Mouse (Mus musculus): ENCODE measurements at regions not wholly inside any gene's neighbourhood (a gene's known extent, or its start where the extent isn't known, plus 50 kb on each side); places are given as distances from the start of the nearest gene placed in this dataset.

DNA sequence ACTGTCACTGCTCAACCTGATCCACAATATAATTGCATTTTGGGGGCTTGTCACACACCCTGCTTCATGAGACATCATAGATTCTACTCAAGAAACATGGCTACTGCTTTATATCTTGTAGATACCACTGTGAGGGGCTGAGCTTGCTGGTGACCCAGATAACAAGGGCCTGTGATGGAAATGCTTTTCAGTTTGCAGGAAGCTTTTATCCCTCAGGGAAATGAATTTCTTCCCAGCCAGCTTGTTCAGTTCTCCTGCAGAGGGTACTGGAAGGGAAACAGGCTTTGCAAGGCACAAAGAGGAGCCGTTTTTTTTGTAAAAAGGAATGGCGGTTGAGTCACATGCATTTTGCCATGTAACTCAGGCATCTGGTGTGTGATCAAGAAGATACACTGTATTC, 218.8 kb upstream of the Krr1 start:
- ATAC-seq (ENCODE audit: low FRiP score) (no peak), DNase-seq (ENCODE audit: low spot score) (no peak)
- H3K9ac ChIP-seq, result no peak overlapping the region
- WGBS, result 86% methylated on average over 2 of the region's 2 CpGs
- no peak overlapping the region for H3K27ac ChIP-seq
- no peaks in the 10 kb centered on the region for H3K27me3 ChIP-seq (ENCODE audit: control insufficient read depth, insufficient read depth, low read length)
- 0 out of 2 replicates have a peak, but pooled peaks cover 3% of the 10 kb centered on the region for H3K4me1 ChIP-seq (replicated peaks; ENCODE audit: control insufficient read depth, insufficient read depth, low read length)
- no peaks in the 10 kb centered on the region for H3K9me3 ChIP-seq (ENCODE audit: control insufficient read depth, low read length)
- no peaks in the 10 kb centered on the region for H3K36me3 ChIP-seq (replicated peaks; ENCODE audit: control insufficient read depth, insufficient read depth)
- H3K4me2 ChIP-seq (replicated peaks), result no peak overlapping the region
- H3K4me3 ChIP-seq (replicated peaks; ENCODE audit: low read length), result no peak overlapping the region

DNA sequence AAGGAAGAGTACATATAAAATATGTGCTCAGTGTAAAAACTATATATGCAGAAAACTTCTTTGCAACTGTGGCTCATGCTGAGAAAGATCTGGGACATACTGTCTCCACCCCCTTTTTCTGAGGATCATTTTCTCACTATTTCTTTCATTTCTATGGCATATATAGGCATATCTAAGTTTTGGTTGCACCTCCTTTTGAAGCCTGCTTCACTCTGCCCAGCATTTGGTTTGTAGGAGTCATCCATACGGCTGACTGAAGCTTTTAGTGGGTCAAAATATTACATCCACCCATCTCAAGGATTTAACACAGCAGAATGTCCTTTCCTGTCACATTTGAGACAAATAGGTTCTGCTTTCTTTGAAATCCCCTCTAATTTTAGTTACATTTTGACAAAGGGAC, 216.5 kb upstream of the Krr1 start:
- no peak overlapping the region for H3K27ac ChIP-seq
- H3K4me2 ChIP-seq (replicated peaks), result no peak overlapping the region
- no peaks in the 10 kb centered on the region for H3K27me3 ChIP-seq (ENCODE audit: control insufficient read depth, insufficient read depth, low read length)
- H3K4me1 ChIP-seq (replicated peaks; ENCODE audit: control insufficient read depth, insufficient read depth, low read length), result no peaks in the 10 kb centered on the region
- H3K36me3 ChIP-seq (replicated peaks; ENCODE audit: control insufficient read depth, insufficient read depth), result no peaks in the 10 kb centered on the region
- DNase-seq (ENCODE audit: low spot score) (no peak), ATAC-seq (ENCODE audit: low FRiP score) (no peak)
- H3K4me3 ChIP-seq (replicated peaks; ENCODE audit: low read length), result no peak overlapping the region
- 83% methylated on average over 1 of the region's 1 CpGs for WGBS
- H3K9me3 ChIP-seq (ENCODE audit: control insufficient read depth, low read length), result no peaks in the 10 kb centered on the region
- no peak overlapping the region for H3K9ac ChIP-seq

DNA sequence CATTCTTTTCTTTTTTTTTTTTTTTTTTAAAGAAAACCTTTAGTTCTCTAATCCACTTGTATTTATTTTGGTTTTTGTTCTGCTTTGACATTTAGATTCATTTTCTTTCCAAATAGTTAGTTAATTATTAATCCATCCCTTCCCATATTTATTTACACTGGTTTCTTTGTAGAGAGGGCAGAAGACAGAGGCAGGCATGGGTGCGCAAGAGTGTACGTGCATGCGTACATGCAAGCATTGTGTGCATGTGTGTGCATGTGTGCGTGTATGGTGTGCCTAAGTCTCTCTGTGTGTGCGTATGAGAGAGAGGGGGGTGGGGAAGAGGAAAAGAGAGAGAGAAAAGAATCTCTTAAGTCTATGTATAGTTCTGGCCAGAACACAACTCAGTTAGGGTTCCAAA, 215.9 kb upstream of the Krr1 start:
- H3K4me1 ChIP-seq (replicated peaks; ENCODE audit: control insufficient read depth, insufficient read depth, low read length), result no peaks in the 10 kb centered on the region
- ATAC-seq (ENCODE audit: low FRiP score), result no peak
- H3K9ac ChIP-seq, result no peak overlapping the region
- WGBS, result 93% methylated on average over 5 of the region's 5 CpGs
- H3K27ac ChIP-seq, result no peak overlapping the region
- H3K4me2 ChIP-seq (replicated peaks), result no peak overlapping the region
- no peaks in the 10 kb centered on the region for H3K27me3 ChIP-seq (ENCODE audit: control insufficient read depth, insufficient read depth, low read length)
- H3K4me3 ChIP-seq (replicated peaks; ENCODE audit: low read length), result no peak overlapping the region
- no peaks in the 10 kb centered on the region for H3K9me3 ChIP-seq (ENCODE audit: control insufficient read depth, low read length)
- no peak for DNase-seq (ENCODE audit: low spot score)
- no peaks in the 10 kb centered on the region for H3K36me3 ChIP-seq (replicated peaks; ENCODE audit: control insufficient read depth, insufficient read depth)

DNA sequence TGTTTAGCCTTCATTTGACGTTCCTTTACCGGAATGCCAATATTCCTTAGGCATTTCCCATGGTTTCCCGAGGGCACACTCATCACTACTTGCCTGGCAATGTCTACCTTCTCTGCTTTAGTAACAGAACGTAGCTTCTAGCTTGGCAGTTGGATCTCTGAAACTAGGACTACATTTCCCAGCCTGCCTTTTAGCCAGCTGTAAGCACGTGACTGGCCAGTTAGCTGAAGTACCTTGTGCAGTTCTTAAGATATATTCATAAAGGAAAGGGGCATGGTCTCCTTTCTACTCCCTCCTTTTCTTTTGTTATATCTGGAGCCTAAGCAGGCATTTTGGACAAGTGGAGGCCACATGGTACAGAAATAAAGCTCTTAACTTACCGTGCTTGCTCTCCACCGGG, 214.8 kb upstream of the Krr1 start:
- 81% methylated on average over 7 of the region's 7 CpGs for whole genome bisulfite sequencing
- Histone ChIP-seq H3K4me2 (replicated peaks) (no peak overlapping the region), H3K4me3 (replicated peaks; ENCODE audit: low read length) (no peak overlapping the region), H3K9me3 (ENCODE audit: control insufficient read depth, low read length) (no peaks in the 10 kb centered on the region), H3K4me1 (replicated peaks; ENCODE audit: control insufficient read depth, insufficient read depth, low read length) (no peaks in the 10 kb centered on the region), H3K27ac (no peak overlapping the region), H3K9ac (no peak overlapping the region), H3K36me3 (replicated peaks; ENCODE audit: control insufficient read depth, insufficient read depth) (no peaks in the 10 kb centered on the region), H3K27me3 (ENCODE audit: control insufficient read depth, insufficient read depth, low read length) (no peaks in the 10 kb centered on the region)
- no peak for ATAC-seq (ENCODE audit: low FRiP score)
- no peak for DNase-seq (ENCODE audit: low spot score)

DNA sequence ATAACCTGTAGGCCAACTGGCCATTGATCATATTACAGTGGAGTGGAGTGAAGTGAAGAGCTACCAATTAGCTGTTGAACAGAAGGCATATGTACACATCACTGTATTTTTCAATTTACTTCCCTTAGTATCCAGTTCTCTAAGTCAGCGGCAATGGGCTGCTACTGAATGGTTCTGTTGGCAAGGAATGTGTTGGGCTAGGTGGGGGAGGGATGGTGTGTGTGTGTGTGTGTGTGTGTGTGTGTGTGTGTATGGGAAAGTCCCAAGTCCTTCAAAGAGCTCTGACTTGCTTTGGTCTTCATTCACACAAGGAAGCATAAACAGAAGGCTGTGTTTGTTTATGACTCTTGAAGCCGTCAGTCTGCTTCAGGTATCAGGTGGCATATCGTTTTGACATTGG, 213.0 kb upstream of the Krr1 start:
- H3K27me3 ChIP-seq (ENCODE audit: control insufficient read depth, insufficient read depth, low read length), result no peaks in the 10 kb centered on the region
- H3K9ac ChIP-seq, result no peak overlapping the region
- ATAC-seq (ENCODE audit: low FRiP score) (no peak), DNase-seq (ENCODE audit: low spot score) (no peak)
- WGBS, result 89% methylated on average over 3 of the region's 3 CpGs
- no peaks in the 10 kb centered on the region for H3K9me3 ChIP-seq (ENCODE audit: control insufficient read depth, low read length)
- H3K36me3 ChIP-seq (replicated peaks; ENCODE audit: control insufficient read depth, insufficient read depth), result no peaks in the 10 kb centered on the region
- no peak overlapping the region for H3K4me3 ChIP-seq (replicated peaks; ENCODE audit: low read length)
- no peak overlapping the region for H3K27ac ChIP-seq
- H3K4me2 ChIP-seq (replicated peaks), result no peak overlapping the region
- no peaks in the 10 kb centered on the region for H3K4me1 ChIP-seq (replicated peaks; ENCODE audit: control insufficient read depth, insufficient read depth, low read length)

DNA sequence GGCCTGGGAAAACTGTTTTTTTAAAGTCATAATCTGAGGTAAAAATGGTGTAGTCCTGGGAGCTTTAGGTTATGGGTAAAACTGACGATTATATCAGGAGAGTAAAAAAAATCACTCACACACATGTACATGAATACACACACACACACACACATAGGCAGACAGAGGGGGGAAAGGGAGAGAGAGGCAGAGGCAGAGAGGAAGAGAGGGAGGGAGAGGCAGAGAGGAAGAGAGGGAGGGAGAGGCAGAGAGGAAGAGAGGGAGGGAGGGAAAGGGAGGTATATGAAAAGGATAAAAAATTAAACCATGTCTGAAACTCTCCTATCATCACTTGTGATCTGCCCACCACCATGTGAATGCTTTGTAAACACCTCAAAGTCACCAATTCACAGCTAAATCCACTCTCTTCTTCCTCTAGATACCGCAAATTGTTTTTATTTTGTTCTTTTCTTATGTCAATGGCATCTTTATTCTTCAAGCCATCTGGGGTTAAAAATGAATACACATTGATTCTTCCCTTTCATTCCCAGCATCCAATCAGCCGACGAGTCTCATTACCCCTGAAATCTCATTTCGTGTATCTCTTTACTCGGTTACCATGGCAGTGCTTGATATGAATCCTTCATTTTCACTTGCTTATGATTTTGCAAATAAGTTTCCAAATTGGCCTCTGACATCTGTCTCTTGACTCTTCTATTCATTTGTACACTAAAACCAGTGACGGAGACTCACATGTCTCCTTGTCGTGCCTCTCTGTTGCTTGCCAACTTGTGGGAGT, 209.5 kb upstream of the Krr1 start:
- no peaks in the 10 kb centered on the region for H3K9me3 ChIP-seq (ENCODE audit: control insufficient read depth, low read length)
- DNase-seq (ENCODE audit: low spot score) (no peak), ATAC-seq (ENCODE audit: low FRiP score) (no peak)
- H3K36me3 ChIP-seq (replicated peaks; ENCODE audit: control insufficient read depth, insufficient read depth), result no peaks in the 10 kb centered on the region
- H3K27me3 ChIP-seq (ENCODE audit: control insufficient read depth, insufficient read depth, low read length), result no peaks in the 10 kb centered on the region
- no peaks in the 10 kb centered on the region for H3K4me1 ChIP-seq (replicated peaks; ENCODE audit: control insufficient read depth, insufficient read depth, low read length)
- no peak overlapping the region for H3K9ac ChIP-seq
- no peak overlapping the region for H3K4me3 ChIP-seq (replicated peaks; ENCODE audit: low read length)
- no peak overlapping the region for H3K27ac ChIP-seq
- H3K4me2 ChIP-seq (replicated peaks), result no peak overlapping the region
- WGBS, result 74% methylated on average over 8 of the region's 8 CpGs

DNA sequence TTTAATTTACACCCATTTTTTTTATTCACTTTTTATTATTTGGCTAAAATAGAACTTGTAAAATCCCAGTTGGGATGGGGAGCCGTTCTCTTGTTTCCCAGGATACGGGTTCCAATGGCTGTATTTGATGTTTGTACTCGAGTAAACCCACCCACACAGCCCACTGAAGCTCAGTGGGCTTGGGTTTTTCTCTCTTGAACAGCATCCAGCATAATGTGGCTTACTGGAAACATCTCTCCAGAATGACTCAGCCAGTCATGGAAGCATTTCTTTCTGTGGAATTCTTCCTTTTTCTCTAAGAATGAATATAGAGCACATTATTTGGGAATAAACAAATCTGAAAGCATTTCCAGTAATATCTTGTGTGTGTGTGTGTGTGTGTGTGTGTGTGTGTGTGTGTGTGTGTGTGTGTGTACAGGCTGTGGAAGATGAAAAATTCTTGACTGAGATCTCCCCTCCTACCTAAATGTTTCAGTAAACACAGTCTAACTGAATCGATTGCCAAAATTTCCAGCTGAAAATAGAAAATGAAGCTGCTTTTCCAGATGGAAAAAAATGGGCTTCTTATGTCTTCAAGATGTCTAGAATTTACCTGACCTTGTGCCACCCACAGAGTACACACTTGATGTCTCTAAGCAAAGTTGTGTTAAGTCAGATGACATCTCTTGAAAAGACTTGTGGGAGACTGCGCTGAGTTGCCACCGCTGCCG, 205.3 kb upstream of the Krr1 start:
- DNase-seq (ENCODE audit: low spot score), result no peak
- no peak overlapping the region for H3K4me2 ChIP-seq (replicated peaks)
- no peak for ATAC-seq (ENCODE audit: low FRiP score)
- H3K4me1 ChIP-seq (replicated peaks; ENCODE audit: control insufficient read depth, insufficient read depth, low read length), result no peaks in the 10 kb centered on the region
- H3K27ac ChIP-seq, result no peak overlapping the region
- no peaks in the 10 kb centered on the region for H3K9me3 ChIP-seq (ENCODE audit: control insufficient read depth, low read length)
- no peaks in the 10 kb centered on the region for H3K27me3 ChIP-seq (ENCODE audit: control insufficient read depth, insufficient read depth, low read length)
- 89% methylated on average over 7 of the region's 7 CpGs for WGBS
- H3K4me3 ChIP-seq (replicated peaks; ENCODE audit: low read length), result no peak overlapping the region
- H3K36me3 ChIP-seq (replicated peaks; ENCODE audit: control insufficient read depth, insufficient read depth), result no peaks in the 10 kb centered on the region
- H3K9ac ChIP-seq, result no peak overlapping the region

DNA sequence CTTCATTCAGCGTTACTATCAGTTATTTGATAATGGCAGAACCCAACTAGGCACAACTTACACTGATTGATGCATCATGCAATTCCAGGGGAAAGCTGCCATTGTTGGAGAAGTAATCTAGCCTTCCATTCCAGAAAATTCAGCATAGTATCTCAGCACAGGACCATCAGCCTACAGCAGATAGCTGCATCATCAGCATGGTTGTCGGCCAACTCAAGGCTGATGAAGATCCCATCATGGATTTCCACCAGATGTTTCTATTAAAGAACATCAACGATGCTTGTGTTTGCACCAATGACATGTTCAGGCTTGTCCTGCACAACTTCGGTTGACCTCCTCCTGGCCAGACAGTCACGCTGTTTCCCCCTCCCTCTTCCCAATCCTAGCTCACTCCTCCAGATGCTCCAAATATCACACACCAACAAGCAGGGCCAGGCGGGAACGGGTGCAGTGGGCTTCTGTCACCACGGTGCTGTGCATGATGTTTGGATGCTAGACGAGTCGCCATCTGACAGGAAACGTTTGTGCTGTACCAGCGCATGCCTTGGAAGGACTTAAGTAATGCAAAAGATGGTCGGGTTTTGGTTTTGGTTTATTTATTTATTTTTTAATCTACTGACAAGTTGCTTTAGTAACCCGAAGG, 204.5 kb upstream of the Krr1 start:
- Histone ChIP-seq H3K4me3 (replicated peaks; ENCODE audit: low read length) (no peak overlapping the region), H3K9ac (no peak overlapping the region), H3K27me3 (ENCODE audit: control insufficient read depth, insufficient read depth, low read length) (no peaks in the 10 kb centered on the region), H3K4me2 (replicated peaks) (no peak overlapping the region), H3K9me3 (ENCODE audit: control insufficient read depth, low read length) (no peaks in the 10 kb centered on the region), H3K4me1 (replicated peaks; ENCODE audit: control insufficient read depth, insufficient read depth, low read length) (no peaks in the 10 kb centered on the region), H3K27ac (no peak overlapping the region), H3K36me3 (replicated peaks; ENCODE audit: control insufficient read depth, insufficient read depth) (no peaks in the 10 kb centered on the region)
- ATAC-seq (ENCODE audit: low FRiP score) (no peak), DNase-seq (ENCODE audit: low spot score) (no peak)
- 89% methylated on average over 14 of the region's 14 CpGs for WGBS

DNA sequence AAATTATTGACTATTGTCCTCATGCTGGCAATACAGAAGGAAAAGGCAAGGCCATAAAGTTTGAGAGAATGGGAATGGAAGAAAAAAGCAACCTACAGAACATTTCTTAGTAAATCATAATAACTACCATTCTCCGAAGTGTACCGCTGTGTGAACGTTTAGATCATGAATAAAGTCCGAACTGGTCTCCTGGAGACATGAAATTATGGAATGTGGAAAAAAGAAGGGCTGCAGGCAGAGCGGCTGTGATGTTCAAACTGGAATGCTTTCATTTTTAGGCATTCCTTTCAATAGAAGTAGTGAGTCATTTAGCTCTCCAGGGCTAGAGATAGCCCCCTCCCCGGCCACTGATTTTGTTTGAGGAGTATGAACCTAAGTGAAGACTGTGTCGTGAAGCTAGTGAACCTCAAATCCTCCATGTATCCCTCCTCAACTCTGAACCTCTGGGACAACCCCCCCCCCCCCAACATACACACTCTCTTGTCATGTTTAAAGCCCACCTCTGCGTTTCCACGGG, 202.9 kb upstream of the Krr1 start:
- DNase-seq (ENCODE audit: low spot score), result no peak
- no peaks in the 10 kb centered on the region for H3K27me3 ChIP-seq (ENCODE audit: control insufficient read depth, insufficient read depth, low read length)
- no peak overlapping the region for H3K27ac ChIP-seq
- H3K9me3 ChIP-seq (ENCODE audit: control insufficient read depth, low read length), result no peaks in the 10 kb centered on the region
- WGBS, result 78% methylated on average over 9 of the region's 9 CpGs
- H3K9ac ChIP-seq, result no peak overlapping the region
- ATAC-seq (ENCODE audit: low FRiP score), result no peak
- no peaks in the 10 kb centered on the region for H3K4me1 ChIP-seq (replicated peaks; ENCODE audit: control insufficient read depth, insufficient read depth, low read length)
- H3K36me3 ChIP-seq (replicated peaks; ENCODE audit: control insufficient read depth, insufficient read depth), result no peaks in the 10 kb centered on the region
- no peak overlapping the region for H3K4me3 ChIP-seq (replicated peaks; ENCODE audit: low read length)
- H3K4me2 ChIP-seq (replicated peaks), result no peak overlapping the region
